Mouse (Mus musculus) heart, embryonic 14.5 days (tissue): ENCODE results near the gene Pde5a. TPM values are rescaled to one million over a fixed set of nuclear protein-coding genes. Genes with fewer than 3 reads are reported as not detected.

Experiments
- ATAC-seq: fragments of 200-750 bp; cut with Nextera tagmentation; 2 replicates; pipeline ENCODE4 v1.8.0; 2017; ENCODE audit warnings: low read depth, moderate TSS enrichment; ENCODE audit not compliant: insufficient number of reproducible peaks, insufficient read depth, low FRiP score
- H3K27ac ChIP-seq, 2 experiments: fragments of 200-500 bp in 1 of 2; fragments of 300-500 bp in 1 of 2; sonication (generic) in 1 of 2; replicated peaks in 1 of 2; 2 replicates each; pipeline ENCODE4 v1.5.1; 2012 to 2014; ENCODE audit warnings: low read depth in 2 of 2, low read length in 2 of 2, control low read depth in 1 of 2, mild to moderate bottlenecking in 1 of 2, mixed read lengths in 1 of 2; ENCODE audit not compliant: control insufficient read depth in 1 of 2, insufficient read depth in 1 of 2
- H3K27me3 ChIP-seq: fragments of 300-500 bp; sonication (generic); 2 replicates; pipeline ENCODE4 v1.6.1; 2014; ENCODE audit warnings: mild to moderate bottlenecking, low read length, control low read depth; ENCODE audit not compliant: control insufficient read depth, insufficient read depth
- H3K36me3 ChIP-seq: fragments of 300-500 bp; sonication (generic); 2 replicates; pipeline ENCODE4 v1.6.1; 2014; ENCODE audit warnings: mild to moderate bottlenecking, control low read depth, low read length, mixed read lengths; ENCODE audit not compliant: control insufficient read depth, insufficient read depth
- H3K4me1 ChIP-seq, 2 experiments: fragments of 200-500 bp in 1 of 2; fragments of 300-500 bp in 1 of 2; sonication (generic) in 1 of 2; 2 replicates each; pipeline ENCODE4 v1.6.1; 2012 to 2014; ENCODE audit warnings: low read length in 2 of 2, control low read depth in 1 of 2, mixed read lengths in 1 of 2; ENCODE audit not compliant: control insufficient read depth in 2 of 2, insufficient read depth in 2 of 2
- H3K4me2 ChIP-seq: fragments of 300-500 bp; sonication (generic); 2 replicates; pipeline ENCODE4 v1.6.1; 2014; ENCODE audit warnings: mild to moderate bottlenecking, low read length
- H3K4me3 ChIP-seq, 2 experiments: fragments of 200-500 bp in 1 of 2; fragments of 300-500 bp in 1 of 2; sonication (generic) in 1 of 2; 2 replicates each; pipeline ENCODE4 v1.5.1; 2012 to 2014; ENCODE audit warnings: low read length in 2 of 2, mild to moderate bottlenecking in 2 of 2, control low read depth in 1 of 2, low read depth in 1 of 2, moderate library complexity in 1 of 2; ENCODE audit not compliant: control insufficient read depth in 1 of 2, insufficient read depth in 1 of 2
- H3K9ac ChIP-seq: fragments of 300-500 bp; sonication (generic); 2 replicates; pipeline ENCODE4 v1.6.1; 2014; ENCODE audit warnings: mild to moderate bottlenecking, low read length
- H3K9me3 ChIP-seq: fragments of 300-500 bp; sonication (generic); 2 replicates; pipeline ENCODE4 v1.6.1; 2016; ENCODE audit warnings: low read length, control low read depth; ENCODE audit not compliant: control insufficient read depth
- WGBS: fragments of 180-500 bp; shearing (Covaris S2); extraction: QIAGEN DNeasy Blood & Tissue Kit; methylation state at CpG from one replicate; pipeline ENCODE4 v1.1.7; 2014; 5-methylcytosine and 5-hydroxymethylcytosine counted together
- polyA plus RNA-seq: library from polyadenylated mRNA; unstranded; fragments of >200 nt; fragmentation: Nextera tagmentation; extraction: Ambion mirVana; gene quantifications from 2 replicates; pipeline ENCODE4 v1.2.1, GENCODE M21; 2014

Gene Pde5a
- polyA plus RNA-seq, 1 experiment from 2014 or later, result 4.1 TPM

DNA sequence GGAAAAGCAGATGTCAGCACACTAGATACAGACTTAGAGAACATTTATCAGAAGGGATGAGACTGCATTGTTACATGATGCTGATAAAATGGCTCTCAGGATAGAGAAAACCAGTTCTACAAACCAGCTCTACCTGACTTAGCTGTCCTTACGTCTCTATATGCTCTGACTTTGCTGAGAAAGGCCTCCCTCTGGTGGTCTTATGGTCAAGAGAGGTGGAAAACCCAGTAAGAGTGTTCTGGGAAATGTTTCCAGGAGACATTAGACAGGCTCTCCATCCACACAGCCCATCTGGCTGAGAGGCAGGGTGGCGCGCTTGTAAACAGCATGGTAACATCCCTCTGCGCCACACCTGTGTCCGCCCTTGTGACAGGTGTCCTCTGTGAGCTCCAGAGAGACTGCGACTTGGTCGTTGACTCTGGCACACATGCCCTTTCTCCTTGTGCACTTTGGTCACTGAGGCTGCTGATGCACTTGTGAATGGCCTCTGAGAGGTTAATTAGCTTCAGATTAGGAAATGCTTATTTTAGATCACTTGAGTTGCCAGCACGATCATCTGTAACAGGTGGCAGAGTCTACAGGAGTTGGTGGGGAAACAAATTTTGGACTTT lies 150.1 kb downstream of the Pde5a start:
- H3K36me3 ChIP-seq, result no peaks in the 10 kb centered on the region
- no peak overlapping the region for H3K4me3 ChIP-seq
- WGBS, result 70% methylated on average over 8 of the region's 8 CpGs
- H3K4me1 ChIP-seq, result peaks cover 0 to 2% of the 10 kb centered on the region in 2 experiments; a peak in 1 of 4 replicates
- H3K4me2 ChIP-seq, result no peak overlapping the region
- no peaks in the 10 kb centered on the region for H3K9me3 ChIP-seq
- H3K9ac ChIP-seq, result no peak overlapping the region
- H3K27me3 ChIP-seq, result no peaks in the 10 kb centered on the region
- H3K27ac ChIP-seq, result no peak overlapping the region
- no peak for ATAC-seq

DNA sequence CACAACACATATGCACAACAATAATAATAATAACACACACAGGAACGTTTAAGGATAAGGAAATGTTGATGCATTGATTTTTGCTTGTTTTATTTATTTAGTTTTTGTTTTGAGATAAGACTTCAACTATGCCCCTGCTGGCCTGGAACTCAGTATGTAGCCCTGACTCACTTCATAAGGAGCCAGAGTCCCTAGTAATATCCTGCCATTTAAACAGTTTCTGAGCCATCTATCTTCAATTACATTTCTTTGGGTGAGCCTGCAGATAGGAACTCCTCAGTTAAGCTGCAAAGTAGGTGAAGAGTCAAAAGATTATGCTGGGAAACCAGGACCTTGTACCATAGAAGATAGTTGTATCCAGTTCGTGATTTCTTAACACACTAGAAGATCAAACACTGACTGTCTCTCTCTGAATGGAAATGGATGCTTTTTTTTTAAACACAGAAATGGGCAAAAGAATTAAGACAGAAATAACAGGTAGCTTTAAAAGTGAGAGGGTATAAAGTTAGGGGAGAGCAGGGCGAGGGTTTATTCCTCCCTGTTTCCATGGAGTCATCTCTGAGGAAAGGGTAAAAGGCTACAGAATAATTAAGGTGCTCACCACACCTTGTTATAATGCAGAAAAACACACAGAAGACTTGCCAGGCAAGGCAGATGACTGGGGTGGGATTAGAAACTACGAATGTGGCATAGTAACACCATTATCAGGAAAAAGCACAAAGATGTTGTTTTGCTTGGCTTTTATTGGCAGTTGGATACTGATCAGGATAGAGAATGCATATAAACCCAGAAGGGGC lies 159.0 kb downstream of the Pde5a start:
- H3K4me3 ChIP-seq, result no peak overlapping the region
- 71% methylated on average over 4 of the region's 4 CpGs for WGBS
- H3K9me3 ChIP-seq, result no peaks in the 10 kb centered on the region
- H3K27me3 ChIP-seq, result no peaks in the 10 kb centered on the region
- ATAC-seq, result no peak
- H3K4me1 ChIP-seq, result no peaks in the 10 kb centered on the region
- no peak overlapping the region for H3K27ac ChIP-seq
- H3K9ac ChIP-seq, result no peak overlapping the region
- no peaks in the 10 kb centered on the region for H3K36me3 ChIP-seq
- no peak overlapping the region for H3K4me2 ChIP-seq

GRCm38 (mm10) chr3:122888371-122888819 lies 159.6 kb downstream of the Pde5a start:
- Histone ChIP-seq H3K27me3 (no peaks in the 10 kb centered on the region), H3K27ac (no peak overlapping the region), H3K4me2 (no peak overlapping the region), H3K36me3 (no peaks in the 10 kb centered on the region), H3K9me3 (no peaks in the 10 kb centered on the region), H3K4me3 (no peak overlapping the region), H3K9ac (no peak overlapping the region), H3K4me1 (no peaks in the 10 kb centered on the region)
- WGBS, result 58% methylated on average over 5 of the region's 5 CpGs
- no peak for ATAC-seq

DNA sequence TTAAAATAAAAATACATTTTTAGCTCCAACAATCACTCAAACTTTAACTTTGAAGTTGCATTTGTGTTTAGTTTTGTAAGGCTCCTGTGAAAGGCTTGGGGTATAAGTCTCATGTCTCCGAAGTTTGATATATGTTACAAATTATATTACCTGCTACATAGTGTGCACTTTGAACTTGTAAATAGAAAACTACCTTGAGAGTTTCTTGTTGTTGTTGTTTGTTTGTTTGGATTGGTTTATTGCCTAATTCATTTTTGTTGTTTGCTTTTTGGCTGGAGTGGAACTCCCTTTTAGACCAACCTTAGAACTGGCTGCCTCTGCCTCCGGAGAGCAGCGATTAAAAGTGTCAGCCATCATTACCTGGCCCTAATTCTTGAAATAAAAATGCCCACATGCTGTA lies 166.0 kb downstream of the Pde5a start, which contains the start of gene Fabp2:
TSS of gene Fabp2 (plus strand) at position 301 of the 400 bp plus-strand sequence.
- no peaks in the 10 kb centered on the region for H3K27me3 ChIP-seq
- no peaks in the 10 kb centered on the region for H3K36me3 ChIP-seq
- H3K4me1 ChIP-seq, result no peaks in the 10 kb centered on the region
- no peak within 1 kb of the TSS for H3K9ac ChIP-seq
- no peaks in the 10 kb centered on the region for H3K9me3 ChIP-seq
- 88% methylated on average over 3 of the region's 3 CpGs for WGBS
- no peak within 1 kb of the TSS for H3K4me2 ChIP-seq
- H3K27ac ChIP-seq, result no peak within 1 kb of the TSS
- H3K4me3 ChIP-seq, result no peak within 1 kb of the TSS
- ATAC-seq, result no peak

DNA sequence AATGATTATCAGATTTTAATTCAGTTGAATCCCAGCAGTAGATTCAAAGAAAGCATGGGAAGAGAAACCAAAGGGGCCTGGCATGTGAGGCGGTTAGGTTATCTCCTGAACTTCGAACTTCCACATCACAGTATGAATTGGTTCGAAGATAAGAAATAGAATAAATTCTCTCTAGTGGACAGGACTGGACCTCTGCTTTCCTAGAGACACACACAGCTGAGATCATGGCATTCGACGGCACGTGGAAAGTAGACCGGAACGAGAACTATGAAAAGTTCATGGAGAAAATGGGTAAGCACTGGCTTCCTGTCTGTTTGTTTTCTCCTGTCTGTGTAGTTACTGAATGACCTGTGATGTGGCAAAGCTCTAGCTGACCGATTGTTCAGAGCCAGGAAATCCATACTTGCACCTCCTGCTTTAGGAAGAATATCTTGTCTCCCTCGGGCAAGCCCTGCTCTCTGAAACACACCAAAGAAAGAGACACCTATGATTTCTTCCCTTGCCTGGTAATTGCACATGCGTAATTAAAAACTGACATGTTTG lies 166.5 kb downstream of the Pde5a start:
- H3K27me3 ChIP-seq, result no peaks in the 10 kb centered on the region
- H3K9me3 ChIP-seq, result no peaks in the 10 kb centered on the region
- no peaks in the 10 kb centered on the region for H3K4me1 ChIP-seq
- H3K36me3 ChIP-seq, result no peaks in the 10 kb centered on the region
- no peak overlapping the region for H3K27ac ChIP-seq
- H3K9ac ChIP-seq, result no peak overlapping the region
- no peak overlapping the region for H3K4me3 ChIP-seq
- 62% methylated on average over 11 of the region's 11 CpGs for whole genome bisulfite sequencing
- ATAC-seq, result no peak
- no peak overlapping the region for H3K4me2 ChIP-seq

GRCm38 (mm10) chr3:122898254-122898653 lies 169.5 kb downstream of the Pde5a start:
- Histone ChIP-seq H3K4me2 (no peak overlapping the region), H3K9me3 (no peaks in the 10 kb centered on the region), H3K9ac (no peak overlapping the region), H3K27ac (no peak overlapping the region), H3K4me1 (no peaks in the 10 kb centered on the region), H3K36me3 (no peaks in the 10 kb centered on the region), H3K27me3 (no peaks in the 10 kb centered on the region), H3K4me3 (no peak overlapping the region)
- 62% methylated on average over 6 of the region's 6 CpGs for WGBS
- ATAC-seq, result no peak

DNA sequence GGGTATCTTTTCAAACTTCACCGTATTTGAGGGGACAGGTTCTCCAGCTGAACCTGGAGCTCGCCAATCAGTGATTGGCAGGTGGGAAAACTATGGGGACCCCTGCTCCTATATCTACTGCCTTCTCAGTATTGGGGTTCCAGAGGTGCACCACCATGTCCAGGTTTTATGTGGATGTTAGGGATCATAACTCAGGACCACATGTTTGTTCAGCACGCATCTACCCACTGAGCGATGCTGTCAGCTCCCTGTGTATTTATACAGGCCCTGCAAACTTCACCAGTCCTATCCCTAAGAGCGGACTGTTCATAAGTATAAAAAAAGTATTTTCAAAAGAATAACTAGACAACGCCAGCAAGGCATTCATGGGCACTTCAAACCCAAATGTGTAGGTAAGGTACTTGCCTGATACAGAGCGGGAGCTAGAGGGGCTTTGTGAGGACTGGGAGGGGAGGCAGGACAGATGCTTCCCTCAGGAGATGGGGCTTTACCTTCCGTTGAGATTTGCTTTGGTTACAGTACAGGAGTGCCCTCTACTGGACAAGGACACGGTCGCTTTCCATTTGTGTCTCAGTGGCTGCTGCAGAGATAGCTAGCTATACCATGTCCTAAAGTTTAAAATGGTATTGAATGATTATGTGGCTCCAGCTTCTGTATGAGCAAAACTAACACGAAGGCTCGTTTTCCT lies 175.1 kb downstream of the Pde5a start:
- no peak for ATAC-seq

More for the DNA sequence above, 175.1 kb downstream of the Pde5a start:
- no peaks in the 10 kb centered on the region for H3K4me1 ChIP-seq
- no peak overlapping the region for H3K9ac ChIP-seq
- H3K27me3 ChIP-seq, result no peaks in the 10 kb centered on the region
- no peak overlapping the region for H3K4me2 ChIP-seq
- no peak overlapping the region for H3K27ac ChIP-seq
- WGBS, result 40% methylated on average over 12 of the region's 12 CpGs
- H3K4me3 ChIP-seq, result no peak overlapping the region
- H3K9me3 ChIP-seq, result no peaks in the 10 kb centered on the region
- no peaks in the 10 kb centered on the region for H3K36me3 ChIP-seq
